ENCODE assay signal across 27 mouse cellular contexts in genomic region chr2:130653303-130653702, GRCm38 (mm10). TPM values are rescaled to one million over a fixed set of nuclear protein-coding genes. Genes with fewer than 3 reads are reported as not detected.
DNase-seq lines count a peak whose midpoint lies in the region; ATAC-seq and TF ChIP-seq lines count a peak whose summit lies in the region.
"Had no signal": no experiment of that assay in that cellular context is flagged by ENCODE, and none has a peak within 500 bp of the region (broad histone marks: within the 10 kb centered on the region; RNA-seq: fewer than 3 reads in every experiment).

No protein-coding gene starts in this region.

- WGBS in liver, embryonic 13.5 days (ENCODE audit: insufficient replicate concordance), result 93% methylated on average over 2 of the region's 2 CpGs
- 81% methylated on average over 2 of the region's 2 CpGs for WGBS in liver, embryonic 11.5 days
- 89% methylated on average over 2 of the region's 2 CpGs for WGBS in stomach, postnatal 0 days

- no peaks in the 10 kb centered on the region for H3K9me3 ChIP-seq in liver, embryonic 13.5 days (replicated peaks)
- H3K9me3 ChIP-seq in liver, embryonic 11.5 days (ENCODE audit: control insufficient read depth, low read length), result no peaks in the 10 kb centered on the region
- no peaks in the 10 kb centered on the region for H3K9me3 ChIP-seq in stomach, postnatal 0 days (ENCODE audit: control insufficient read depth, low read length)
- H3K9me3 ChIP-seq: forebrain, embryonic 10.5 days; G1E; heart, embryonic 10.5 days; heart, embryonic 13.5 days had no signal

- H3K4me1 ChIP-seq in liver, embryonic 13.5 days (replicated peaks), result peaks cover 50% of the 10 kb centered on the region
- peaks cover 18% of the 10 kb centered on the region for H3K4me1 ChIP-seq in liver, embryonic 11.5 days (replicated peaks; ENCODE audit: control insufficient read depth, insufficient read depth, low read length)
- H3K4me1 ChIP-seq in stomach, postnatal 0 days (replicated peaks; ENCODE audit: control insufficient read depth, insufficient read depth), result no peaks in the 10 kb centered on the region
- H3K4me1 ChIP-seq: forebrain, embryonic 10.5 days; heart, embryonic 10.5 days; heart, embryonic 13.5 days had no signal

- TF ChIP-seq EP300 in stomach, postnatal 0 days (optimal IDR thresholded peaks at IDR 0.05), result no peak

- no peak overlapping the region for H3K4me2 ChIP-seq in liver, embryonic 13.5 days
- H3K4me2 ChIP-seq in liver, embryonic 11.5 days, result no peak overlapping the region
- H3K4me2 ChIP-seq in stomach, postnatal 0 days (replicated peaks; ENCODE audit: low read depth), result no peak overlapping the region
- H3K4me2 ChIP-seq: heart, embryonic 13.5 days; hindbrain, embryonic 14.5 days had no signal

- no peaks in the 10 kb centered on the region for H3K27me3 ChIP-seq in liver, embryonic 13.5 days
- no peaks in the 10 kb centered on the region for H3K27me3 ChIP-seq in liver, embryonic 11.5 days (replicated peaks; ENCODE audit: control insufficient read depth, insufficient read depth, low read length)
- no peaks in the 10 kb centered on the region for H3K27me3 ChIP-seq in stomach, postnatal 0 days (ENCODE audit: control insufficient read depth, insufficient read depth, low read length)
- H3K27me3 ChIP-seq: CH12.LX; heart, embryonic 13.5 days; Patski had no signal

- H3K4me3 ChIP-seq in layer of hippocampus, adult 2 months, result no peak overlapping the region
- no peak overlapping the region for H3K4me3 ChIP-seq in liver, embryonic 13.5 days (replicated peaks)
- no peak overlapping the region for H3K4me3 ChIP-seq in liver, embryonic 11.5 days (ENCODE audit: low read depth, low read length)
- no peak overlapping the region for H3K4me3 ChIP-seq in stomach, postnatal 0 days (ENCODE audit: low read depth, low read length)
- H3K4me3 ChIP-seq: forebrain, embryonic 10.5 days; heart, adult 2 months; heart, embryonic 10.5 days; heart, embryonic 13.5 days had no signal

- DNase-seq in layer of hippocampus, adult 2 months (ENCODE audit: low spot score in 2 of 2), result no peak
- DNase-seq in layer of hippocampus, postnatal 10 days (ENCODE audit: low spot score in 2 of 2), result no peak
- DNase-seq in liver, embryonic 13.5 days, result no peak
- no peak for DNase-seq in liver, embryonic 11.5 days (ENCODE audit: low spot score)
- DNase-seq in brain, adult 2 months (ENCODE audit: low read depth, low spot score), result peak; percentile 74
- no peak for DNase-seq in stomach, postnatal 0 days (ENCODE audit: low spot score)
- DNase-seq: adrenal gland, postnatal 14 days; B cell, adult 2 months; cerebellum, adult 11-12 months; cerebellum, adult 8-10 months; cerebellum, postnatal 10 days; forebrain, postnatal 0 days; gastrocnemius, postnatal 10 days; gastrocnemius, postnatal 36 days; heart, adult 2 months; heart, postnatal 14 days; heart, postnatal 4 days had no signal

- peaks cover 57% of the 10 kb centered on the region for H3K36me3 ChIP-seq in liver, embryonic 13.5 days
- H3K36me3 ChIP-seq in liver, embryonic 11.5 days (ENCODE audit: control insufficient read depth, insufficient read depth, low read length), result peaks cover 6% of the 10 kb centered on the region; the same call in 1 of the 2 replicates
- peaks cover 23% of the 10 kb centered on the region for H3K36me3 ChIP-seq in stomach, postnatal 0 days (ENCODE audit: control insufficient read depth, insufficient read depth, low read length)

- 0 out of 2 replicates have a peak, but pooled peaks have one; percentile 12 for TF ChIP-seq CTCF in layer of hippocampus, adult 2 months (conservative IDR thresholded peaks at IDR 0.05)
- 0 out of 2 replicates have a peak, but pooled peaks have one; percentile 10 for TF ChIP-seq CTCF in stomach, postnatal 0 days (IDR thresholded peaks at IDR 0.05; ENCODE audit: low read depth)

- H3K27ac ChIP-seq in layer of hippocampus, adult 2 months, result peak overlapping the region; percentile 73
- H3K27ac ChIP-seq in liver, embryonic 13.5 days, result peak overlapping the region; percentile 90; the same call in 1 of the 2 replicates
- no peak overlapping the region for H3K27ac ChIP-seq in liver, embryonic 11.5 days (ENCODE audit: low read depth, low read length)
- no peak overlapping the region for H3K27ac ChIP-seq in stomach, postnatal 0 days (replicated peaks)
- H3K27ac ChIP-seq: forebrain, embryonic 10.5 days; heart, adult 2 months; heart, embryonic 10.5 days; heart, embryonic 13.5 days; hindbrain, embryonic 14.5 days; hindbrain, postnatal 0 days had no signal

- H3K9ac ChIP-seq in liver, embryonic 13.5 days, result 0 out of 2 replicates have a peak overlapping the region, but pooled peaks have one; percentile 10
- no peak overlapping the region for H3K9ac ChIP-seq in liver, embryonic 11.5 days (ENCODE audit: low read depth, low read length)
- no peak overlapping the region for H3K9ac ChIP-seq in stomach, postnatal 0 days (ENCODE audit: low read length)
- H3K9ac ChIP-seq: forebrain, postnatal 0 days; heart, embryonic 13.5 days; hindbrain, embryonic 14.5 days had no signal

- ATAC-seq in liver, embryonic 13.5 days (ENCODE audit: low read depth), result no peak
- no peak for ATAC-seq in liver, embryonic 11.5 days (replicated peaks; ENCODE audit: low FRiP score)
- ATAC-seq in stomach, postnatal 0 days (ENCODE audit: low FRiP score, low TSS enrichment), result no peak
- no peak for ATAC-seq in megakaryocyte, adult 5-6 weeks (ENCODE audit: poor library complexity, severe bottlenecking)
- ATAC-seq: forebrain, embryonic 14.5 days; forebrain, postnatal 0 days; hindbrain, postnatal 0 days; Patski had no signal

RNA-seq across cellular contexts. Expression of gene Lzts3, which starts 10.7 kb away (rescaled TPM):
- total RNA-seq in layer of hippocampus, adult 2 months (2021), result 100 to 1,000 TPM; 185 to 196 TPM
- total RNA-seq in layer of hippocampus, postnatal 10 days (2021), result 10 to 100 TPM; 43.9 to 50.5 TPM
- polyA plus RNA-seq in liver, embryonic 13.5 days (2015; fragmentation: Nextera tagmentation; extraction: Ambion mirVana), result 0.95 and 1.3 TPM in 2 replicates
- polyA plus RNA-seq in liver, embryonic 11.5 days (2014; fragmentation: Nextera tagmentation; extraction: Ambion mirVana), result 0.36 and 0.38 TPM in 2 replicates
- 2.9 and 3.1 TPM in 2 replicates for polyA plus RNA-seq in stomach, postnatal 0 days (2015; fragmentation: Nextera tagmentation; extraction: Ambion mirVana)
- 0.25 and 0.65 TPM in 2 replicates for total RNA-seq in megakaryocyte, adult 5-6 weeks (2015)
- 0.24 and 0.37 TPM in 2 replicates for total RNA-seq in megakaryocyte, adult 5-6 weeks (2017)

RNA-seq across cellular contexts. Expression of gene Ddrgk1, which starts 11.2 kb away (rescaled TPM):
- total RNA-seq in layer of hippocampus, adult 2 months (2021), result 10 to 100 TPM; 97.6 to 98.1 TPM
- total RNA-seq in layer of hippocampus, postnatal 10 days (2021), result 10 to 100 TPM; 57.9 to 71.9 TPM
- polyA plus RNA-seq in liver, embryonic 13.5 days (2015; fragmentation: Nextera tagmentation; extraction: Ambion mirVana), result 41.7 and 43.6 TPM in 2 replicates
- polyA plus RNA-seq in liver, embryonic 11.5 days (2014; fragmentation: Nextera tagmentation; extraction: Ambion mirVana), result 61.2 and 62.9 TPM in 2 replicates
- polyA plus RNA-seq in stomach, postnatal 0 days (2015; fragmentation: Nextera tagmentation; extraction: Ambion mirVana), result 84.3 and 85.0 TPM in 2 replicates
- total RNA-seq in megakaryocyte, adult 5-6 weeks (2015), result 41.6 and 45.2 TPM in 2 replicates
- 51.3 and 64.6 TPM in 2 replicates for total RNA-seq in megakaryocyte, adult 5-6 weeks (2017)

RNA-seq across cellular contexts. Expression of gene Itpa, which starts 14.1 kb away (rescaled TPM):
- 10 to 100 TPM; 36.0 to 36.8 TPM for total RNA-seq in layer of hippocampus, adult 2 months (2021)
- 10 to 100 TPM; 39.5 to 43.4 TPM for total RNA-seq in layer of hippocampus, postnatal 10 days (2021)
- 66.5 and 78.5 TPM in 2 replicates for polyA plus RNA-seq in liver, embryonic 13.5 days (2015; fragmentation: Nextera tagmentation; extraction: Ambion mirVana)
- 105 and 106 TPM in 2 replicates for polyA plus RNA-seq in liver, embryonic 11.5 days (2014; fragmentation: Nextera tagmentation; extraction: Ambion mirVana)
- 56.2 and 58.6 TPM in 2 replicates for polyA plus RNA-seq in stomach, postnatal 0 days (2015; fragmentation: Nextera tagmentation; extraction: Ambion mirVana)
- 30.3 and 31.9 TPM in 2 replicates for total RNA-seq in megakaryocyte, adult 5-6 weeks (2015)
- 48.5 and 50.7 TPM in 2 replicates for total RNA-seq in megakaryocyte, adult 5-6 weeks (2017)

RNA-seq across cellular contexts. Expression of gene Ubox5, which starts 23.5 kb away (rescaled TPM):
- 10 to 100 TPM; 11.0 to 11.7 TPM for total RNA-seq in layer of hippocampus, adult 2 months (2021)
- total RNA-seq in layer of hippocampus, postnatal 10 days (2021), result 1 to 10 TPM; 7.4 to 8.2 TPM
- 6.2 and 6.5 TPM in 2 replicates for polyA plus RNA-seq in liver, embryonic 13.5 days (2015; fragmentation: Nextera tagmentation; extraction: Ambion mirVana)
- polyA plus RNA-seq in liver, embryonic 11.5 days (2014; fragmentation: Nextera tagmentation; extraction: Ambion mirVana), result 14.4 and 14.8 TPM in 2 replicates
- polyA plus RNA-seq in stomach, postnatal 0 days (2015; fragmentation: Nextera tagmentation; extraction: Ambion mirVana), result 3.8 and 4.1 TPM in 2 replicates
- total RNA-seq in megakaryocyte, adult 5-6 weeks (2015), result 3.7 and 4.1 TPM in 2 replicates
- 4.4 and 10.2 TPM in 2 replicates for total RNA-seq in megakaryocyte, adult 5-6 weeks (2017)

RNA-seq across cellular contexts. Expression of gene Fastkd5, which starts 23.5 kb away (rescaled TPM):
- 1 to 10 TPM; 8.8 to 8.9 TPM for total RNA-seq in layer of hippocampus, adult 2 months (2021)
- 1 to 10 TPM; 8.1 to 8.7 TPM for total RNA-seq in layer of hippocampus, postnatal 10 days (2021)
- 12.0 and 16.8 TPM in 2 replicates for polyA plus RNA-seq in liver, embryonic 13.5 days (2015; fragmentation: Nextera tagmentation; extraction: Ambion mirVana)
- 26.3 and 30.8 TPM in 2 replicates for polyA plus RNA-seq in liver, embryonic 11.5 days (2014; fragmentation: Nextera tagmentation; extraction: Ambion mirVana)
- polyA plus RNA-seq in stomach, postnatal 0 days (2015; fragmentation: Nextera tagmentation; extraction: Ambion mirVana), result 6.5 and 6.7 TPM in 2 replicates
- 11.0 and 12.4 TPM in 2 replicates for total RNA-seq in megakaryocyte, adult 5-6 weeks (2015)
- total RNA-seq in megakaryocyte, adult 5-6 weeks (2017), result 11.9 and 12.4 TPM in 2 replicates

Comparison
In these comparisons a context has a peak if more than half of its experiments do, and no peak if none do; other contexts are left out.
1. H3K27ac ChIP-seq: peak in layer of hippocampus, adult 2 months (single experiment) and liver, embryonic 13.5 days (single experiment); none in liver, embryonic 11.5 days (single experiment) and stomach, postnatal 0 days (single experiment).
2. RNA of gene Lzts3, which starts 10.7 kb away (total RNA-seq): 185 to 196 TPM in layer of hippocampus, adult 2 months and 43.9 to 50.5 TPM in layer of hippocampus, postnatal 10 days; 0.24 to 0.65 TPM in megakaryocyte, adult 5-6 weeks; every median in the first group is over 10 times any median in the second.